Mouse (Mus musculus): ENCODE results near the gene Rfng. TPM values are rescaled to one million over a fixed set of nuclear protein-coding genes. Genes with fewer than 3 reads are reported as not detected.

Gene Rfng
- polyA plus RNA-seq, 1 experiment from 2014 or later, result 83.9 TPM

GRCm38 (mm10) chr11:120800061-120800904, 16.3 kb upstream of the Rfng start:
- DNase-seq (peak; percentile 95), ATAC-seq (ENCODE audit: low FRiP score, low TSS enrichment) (0 out of 2 replicates have a peak, but pooled peaks have one; percentile 56)
- Histone ChIP-seq H3K4me2 (ENCODE audit: low read length) (no peak overlapping the region), H3K4me3 (replicated peaks; ENCODE audit: low read depth, low read length) (0 out of 2 replicates have a peak overlapping the region, but pooled peaks have one; percentile 2), H3K4me1 (ENCODE audit: control insufficient read depth, insufficient read depth, low read length) (peaks cover 9% of the 10 kb centered on the region), H3K27me3 (ENCODE audit: control insufficient read depth, insufficient read depth, low read length) (no peaks in the 10 kb centered on the region), H3K36me3 (ENCODE audit: control insufficient read depth, insufficient read depth, low read length) (peaks cover 6% of the 10 kb centered on the region), H3K9ac (replicated peaks; ENCODE audit: low read length) (0 out of 2 replicates have a peak overlapping the region, but pooled peaks have one; percentile 20), H3K9me3 (ENCODE audit: control insufficient read depth, low read length) (no peaks in the 10 kb centered on the region), H3K27ac (replicated peaks; ENCODE audit: low read depth, low read length) (no peak overlapping the region; the same call in 1 of the 2 replicates)
- 11% methylated on average over 10 of the region's 10 CpGs for WGBS

GRCm38 (mm10) chr11:120799316-120799890, 15.4 kb upstream of the Rfng start:
- Histone ChIP-seq H3K9me3 (ENCODE audit: control insufficient read depth, low read length) (no peaks in the 10 kb centered on the region), H3K4me1 (ENCODE audit: control insufficient read depth, insufficient read depth, low read length) (peaks cover 12% of the 10 kb centered on the region), H3K36me3 (ENCODE audit: control insufficient read depth, insufficient read depth, low read length) (peaks cover under 1% of the 10 kb centered on the region; the same call in 1 of the 2 replicates), H3K4me3 (replicated peaks; ENCODE audit: low read depth, low read length) (no peak overlapping the region), H3K27me3 (ENCODE audit: control insufficient read depth, insufficient read depth, low read length) (no peaks in the 10 kb centered on the region), H3K27ac (replicated peaks; ENCODE audit: low read depth, low read length) (no peak overlapping the region), H3K4me2 (ENCODE audit: low read length) (no peak overlapping the region), H3K9ac (replicated peaks; ENCODE audit: low read length) (no peak overlapping the region)
- 79% methylated on average over 6 of the region's 6 CpGs for WGBS
- no peak for DNase-seq
- ATAC-seq (ENCODE audit: low FRiP score, low TSS enrichment), result no peak

- Histone ChIP-seq H3K27me3 (ENCODE audit: control insufficient read depth, insufficient read depth, low read length) (no peaks in the 10 kb centered on the region), H3K36me3 (ENCODE audit: control insufficient read depth, insufficient read depth, low read length) (peaks cover 8% of the 10 kb centered on the region; the same call in 1 of the 2 replicates), H3K27ac (replicated peaks; ENCODE audit: low read depth, low read length) (no peak overlapping the region), H3K9ac (replicated peaks; ENCODE audit: low read length) (no peak overlapping the region), H3K4me3 (replicated peaks; ENCODE audit: low read depth, low read length) (no peak overlapping the region), H3K4me1 (ENCODE audit: control insufficient read depth, insufficient read depth, low read length) (peaks cover 12% of the 10 kb centered on the region), H3K4me2 (ENCODE audit: low read length) (no peak overlapping the region), H3K9me3 (ENCODE audit: control insufficient read depth, low read length) (no peaks in the 10 kb centered on the region)
- no peak for DNase-seq
- 88% methylated on average over 3 of the region's 3 CpGs for WGBS
- no peak for ATAC-seq (ENCODE audit: low FRiP score, low TSS enrichment)
These were observed 14.2 kb upstream of the Rfng start for GRCm38 (mm10) chr11:120798244-120798643.

- DNase-seq (no peak), ATAC-seq (ENCODE audit: low FRiP score, low TSS enrichment) (peak; percentile 13; the same call in 1 of the 2 replicates)
- Histone ChIP-seq H3K4me3 (replicated peaks; ENCODE audit: low read depth, low read length) (peak overlapping the region; percentile 92), H3K27ac (replicated peaks; ENCODE audit: low read depth, low read length) (peak overlapping the region; percentile 86), H3K4me1 (ENCODE audit: control insufficient read depth, insufficient read depth, low read length) (peaks cover 12% of the 10 kb centered on the region), H3K36me3 (ENCODE audit: control insufficient read depth, insufficient read depth, low read length) (peaks cover 24% of the 10 kb centered on the region), H3K9ac (replicated peaks; ENCODE audit: low read length) (peak overlapping the region; percentile 40; the same call in 1 of the 2 replicates), H3K9me3 (ENCODE audit: control insufficient read depth, low read length) (no peaks in the 10 kb centered on the region), H3K27me3 (ENCODE audit: control insufficient read depth, insufficient read depth, low read length) (no peaks in the 10 kb centered on the region), H3K4me2 (ENCODE audit: low read length) (peak overlapping the region; percentile 91)
- 21% methylated on average over 8 of the region's 8 CpGs for WGBS
These were observed 12.6 kb upstream of the Rfng start for GRCm38 (mm10) chr11:120796614-120796946.

- peak within 1 kb of the TSS; percentile 86 for H3K27ac ChIP-seq (replicated peaks; ENCODE audit: low read depth, low read length)
- peak; percentile 88 for ATAC-seq (ENCODE audit: low FRiP score, low TSS enrichment)
- DNase-seq, result peak; percentile 98
- peak within 1 kb of the TSS; percentile 91 for H3K4me2 ChIP-seq (ENCODE audit: low read length)
- peaks cover 12% of the 10 kb centered on the region for H3K4me1 ChIP-seq (ENCODE audit: control insufficient read depth, insufficient read depth, low read length)
- H3K27me3 ChIP-seq (ENCODE audit: control insufficient read depth, insufficient read depth, low read length), result no peaks in the 10 kb centered on the region
- peaks cover 29% of the 10 kb centered on the region for H3K36me3 ChIP-seq (ENCODE audit: control insufficient read depth, insufficient read depth, low read length)
- 2% methylated on average over 59 of the region's 59 CpGs for WGBS
- no peaks in the 10 kb centered on the region for H3K9me3 ChIP-seq (ENCODE audit: control insufficient read depth, low read length)
- peak within 1 kb of the TSS; percentile 92 for H3K4me3 ChIP-seq (replicated peaks; ENCODE audit: low read depth, low read length)
- peak within 1 kb of the TSS; percentile 89 for H3K9ac ChIP-seq (replicated peaks; ENCODE audit: low read length)
These were observed 12.0 kb upstream of the Rfng start, which contains the start of gene Dus1l for GRCm38 (mm10) chr11:120795756-120796613. Dus1l (minus strand) TSS chr11:120796403.

- Histone ChIP-seq H3K36me3 (ENCODE audit: control insufficient read depth, insufficient read depth, low read length) (peaks cover 61% of the 10 kb centered on the region), H3K9ac (replicated peaks; ENCODE audit: low read length) (no peak overlapping the region), H3K4me1 (ENCODE audit: control insufficient read depth, insufficient read depth, low read length) (peaks cover 12% of the 10 kb centered on the region), H3K4me3 (replicated peaks; ENCODE audit: low read depth, low read length) (no peak overlapping the region), H3K9me3 (ENCODE audit: control insufficient read depth, low read length) (no peaks in the 10 kb centered on the region), H3K27me3 (ENCODE audit: control insufficient read depth, insufficient read depth, low read length) (no peaks in the 10 kb centered on the region), H3K4me2 (ENCODE audit: low read length) (no peak overlapping the region), H3K27ac (replicated peaks; ENCODE audit: low read depth, low read length) (no peak overlapping the region)
- ATAC-seq (ENCODE audit: low FRiP score, low TSS enrichment), result no peak
- DNase-seq, result no peak
- 96% methylated on average over 9 of the region's 9 CpGs for WGBS
These were observed 8.6 kb upstream of the Rfng start for GRCm38 (mm10) chr11:120792652-120793051.

- no peak for DNase-seq
- H3K9me3 ChIP-seq (ENCODE audit: control insufficient read depth, low read length), result no peaks in the 10 kb centered on the region
- H3K9ac ChIP-seq (replicated peaks; ENCODE audit: low read length), result no peak overlapping the region
- peaks cover 80% of the 10 kb centered on the region for H3K36me3 ChIP-seq (ENCODE audit: control insufficient read depth, insufficient read depth, low read length)
- peaks cover 7% of the 10 kb centered on the region for H3K4me1 ChIP-seq (ENCODE audit: control insufficient read depth, insufficient read depth, low read length)
- H3K4me2 ChIP-seq (ENCODE audit: low read length), result no peak overlapping the region
- no peaks in the 10 kb centered on the region for H3K27me3 ChIP-seq (ENCODE audit: control insufficient read depth, insufficient read depth, low read length)
- no peak overlapping the region for H3K4me3 ChIP-seq (replicated peaks; ENCODE audit: low read depth, low read length)
- 83% methylated on average over 3 of the region's 3 CpGs for WGBS
- ATAC-seq (ENCODE audit: low FRiP score, low TSS enrichment), result no peak
- H3K27ac ChIP-seq (replicated peaks; ENCODE audit: low read depth, low read length), result no peak overlapping the region
These were observed 5.8 kb upstream of the Rfng start for GRCm38 (mm10) chr11:120789810-120790209.

- Histone ChIP-seq H3K9me3 (ENCODE audit: control insufficient read depth, low read length) (no peaks in the 10 kb centered on the region), H3K27ac (replicated peaks; ENCODE audit: low read depth, low read length) (no peak overlapping the region), H3K36me3 (ENCODE audit: control insufficient read depth, insufficient read depth, low read length) (peaks cover 80% of the 10 kb centered on the region), H3K27me3 (ENCODE audit: control insufficient read depth, insufficient read depth, low read length) (no peaks in the 10 kb centered on the region), H3K4me1 (ENCODE audit: control insufficient read depth, insufficient read depth, low read length) (peaks cover 7% of the 10 kb centered on the region), H3K4me2 (ENCODE audit: low read length) (no peak overlapping the region), H3K4me3 (replicated peaks; ENCODE audit: low read depth, low read length) (no peak overlapping the region), H3K9ac (replicated peaks; ENCODE audit: low read length) (no peak overlapping the region)
- ATAC-seq (ENCODE audit: low FRiP score, low TSS enrichment) (no peak), DNase-seq (no peak)
- 89% methylated on average over 4 of the region's 4 CpGs for WGBS
These were observed 5.3 kb upstream of the Rfng start for GRCm38 (mm10) chr11:120789355-120789754.

Measured in midbrain, embryonic 14.5 days (tissue).